Mouse (Mus musculus): ENCODE data around the gene Gm266. TPM values are rescaled to one million over a fixed set of nuclear protein-coding genes. Genes with fewer than 3 reads are reported as not detected.

The Gm266 gene
- polyA plus RNA-seq, 1 experiment from 2014 or later = 0.49 TPM

DNA sequence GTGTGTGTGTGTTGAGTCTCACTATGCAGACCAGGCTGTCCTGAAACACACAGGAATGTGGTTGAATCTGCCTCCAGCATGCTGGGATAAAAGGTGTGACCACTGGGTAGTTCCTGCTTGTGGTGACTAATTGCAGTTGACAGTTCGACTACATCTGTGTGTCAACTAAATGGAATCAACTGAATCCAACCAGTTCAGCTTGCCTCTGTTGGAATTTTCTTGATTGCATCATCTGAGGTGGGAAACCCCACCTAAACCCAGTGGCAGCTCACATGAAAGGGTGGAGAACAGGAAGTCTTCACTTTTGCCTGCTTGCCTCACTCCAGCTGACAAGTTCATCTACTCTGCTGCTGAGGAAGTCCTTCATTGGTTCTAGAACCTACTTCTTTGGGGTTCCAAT, 14.5 kb downstream of the Gm266 start:
- Histone ChIP-seq H3K27ac (ENCODE audit: low read depth) (no peak overlapping the region), H3K36me3 (replicated peaks; ENCODE audit: insufficient read depth, low read length) (no peaks in the 10 kb centered on the region), H3K9me3 (ENCODE audit: low read length) (no peaks in the 10 kb centered on the region), H3K4me2 (ENCODE audit: low read depth, low read length) (no peak overlapping the region), H3K4me3 (ENCODE audit: low read depth, low read length) (no peak overlapping the region), H3K4me1 (ENCODE audit: insufficient read depth) (no peaks in the 10 kb centered on the region), H3K27me3 (ENCODE audit: insufficient read depth, low read length) (0 out of 2 replicates have a peak, but pooled peaks cover 3% of the 10 kb centered on the region), H3K9ac (replicated peaks) (no peak overlapping the region)
- ATAC-seq = no peak
- no peak for TF ChIP-seq EP300 (IDR thresholded peaks at IDR 0.05; ENCODE audit: low read depth)
- no peak for DNase-seq
- 39% methylated on average over 1 of the region's 1 CpGs for WGBS (ENCODE audit: insufficient replicate concordance)

DNA sequence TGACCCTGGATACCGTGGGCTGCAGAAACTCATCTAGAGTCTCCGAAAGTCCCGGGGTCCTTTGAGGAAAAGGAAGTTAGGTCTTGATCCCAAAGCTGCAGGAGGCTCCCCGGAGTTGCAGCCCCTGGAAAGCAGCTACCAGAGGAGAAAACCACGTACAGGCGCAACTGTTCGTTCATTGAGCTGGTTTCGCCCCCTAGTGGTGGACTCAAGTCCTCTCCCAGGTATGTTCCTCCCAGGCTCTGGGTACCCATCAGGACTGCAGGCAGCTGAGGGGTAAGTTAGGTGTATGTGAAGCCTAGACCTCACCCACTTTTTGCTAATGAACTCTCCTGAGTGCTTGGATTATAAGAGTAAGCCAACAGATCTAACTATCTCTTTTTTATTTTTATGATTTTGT, 16.1 kb downstream of the Gm266 start:
- H3K9me3 ChIP-seq (ENCODE audit: low read length) = no peaks in the 10 kb centered on the region
- H3K9ac ChIP-seq (replicated peaks) = no peak overlapping the region
- 0 out of 2 replicates have a peak, but pooled peaks cover 3% of the 10 kb centered on the region for H3K27me3 ChIP-seq (ENCODE audit: insufficient read depth, low read length)
- H3K36me3 ChIP-seq (replicated peaks; ENCODE audit: insufficient read depth, low read length) = no peaks in the 10 kb centered on the region
- no peak overlapping the region for H3K4me3 ChIP-seq (ENCODE audit: low read depth, low read length)
- H3K4me2 ChIP-seq (ENCODE audit: low read depth, low read length) = no peak overlapping the region
- ATAC-seq (peak; percentile 65; the same call in 1 of the 2 replicates), DNase-seq (peak; percentile 78)
- no peak overlapping the region for H3K27ac ChIP-seq (ENCODE audit: low read depth)
- WGBS (ENCODE audit: insufficient replicate concordance) = 9% methylated on average over 8 of the region's 8 CpGs
- no peaks in the 10 kb centered on the region for H3K4me1 ChIP-seq (ENCODE audit: insufficient read depth)
- TF ChIP-seq EP300 (IDR thresholded peaks at IDR 0.05; ENCODE audit: low read depth) (no peak), CTCF (IDR thresholded peaks at IDR 0.05; ENCODE audit: low read depth) (peak; percentile 93)

DNA sequence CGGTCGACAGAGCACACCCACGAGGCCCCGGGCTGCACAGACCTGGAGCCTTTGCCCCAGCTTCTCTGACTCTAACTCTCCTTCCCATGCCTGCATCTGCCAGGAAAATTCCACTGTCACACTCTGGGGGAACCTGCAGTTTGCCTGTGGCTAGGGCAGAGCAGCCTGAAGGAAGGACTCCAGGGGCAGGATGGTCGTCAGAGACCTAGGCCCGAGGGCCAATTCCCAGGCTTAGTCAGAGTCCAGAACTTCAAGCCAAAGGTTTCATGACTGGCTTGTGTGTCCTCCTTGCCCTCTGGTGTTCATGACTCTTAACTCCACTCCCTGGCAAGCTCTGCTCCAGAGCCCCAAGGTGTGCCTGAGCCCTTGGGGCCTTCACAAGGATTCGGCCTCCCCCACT, 17.4 kb downstream of the Gm266 start:
- 78% methylated on average over 7 of the region's 7 CpGs for WGBS (ENCODE audit: insufficient replicate concordance)
- 0 out of 2 replicates have a peak, but pooled peaks cover 3% of the 10 kb centered on the region for H3K27me3 ChIP-seq (ENCODE audit: insufficient read depth, low read length)

DNA sequence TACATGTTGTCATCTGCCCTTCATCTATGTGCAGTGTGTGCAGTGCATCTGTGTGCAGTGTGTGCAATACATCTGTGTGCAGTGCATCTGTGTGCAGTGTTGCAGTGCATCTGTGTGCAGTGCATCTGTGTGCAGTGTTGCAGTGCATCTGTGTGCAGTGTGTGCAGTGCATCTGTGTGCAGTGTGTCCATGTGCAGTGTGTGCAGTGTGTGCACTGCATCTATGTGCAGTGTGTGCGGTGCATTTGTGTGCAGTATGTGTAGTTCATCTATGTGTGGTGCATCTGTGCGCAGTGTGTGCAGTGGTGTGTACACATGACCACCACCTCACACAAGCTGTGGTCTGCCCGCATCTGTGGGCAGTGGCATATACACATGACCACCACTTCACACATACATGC, 19.3 kb downstream of the Gm266 start:
- peaks cover 7% of the 10 kb centered on the region for H3K4me1 ChIP-seq (ENCODE audit: insufficient read depth)
- H3K27ac ChIP-seq (ENCODE audit: low read depth) = no peak overlapping the region
- no peak overlapping the region for H3K9ac ChIP-seq (replicated peaks)
- DNase-seq = no peak
- no peak overlapping the region for H3K4me2 ChIP-seq (ENCODE audit: low read depth, low read length)
- H3K36me3 ChIP-seq (replicated peaks; ENCODE audit: insufficient read depth, low read length) = no peaks in the 10 kb centered on the region
- no peaks in the 10 kb centered on the region for H3K9me3 ChIP-seq (ENCODE audit: low read length)
- H3K4me3 ChIP-seq (ENCODE audit: low read depth, low read length) = no peak overlapping the region
- 80% methylated on average over 3 of the region's 3 CpGs for WGBS (ENCODE audit: insufficient replicate concordance)
- no peak for ATAC-seq
- TF ChIP-seq EP300 (IDR thresholded peaks at IDR 0.05; ENCODE audit: low read depth) = no peak
- no peak for TF ChIP-seq CTCF (IDR thresholded peaks at IDR 0.05; ENCODE audit: low read depth)
- 0 out of 2 replicates have a peak, but pooled peaks cover 3% of the 10 kb centered on the region for H3K27me3 ChIP-seq (ENCODE audit: insufficient read depth, low read length)

More for the DNA sequence above, 17.4 kb downstream of the Gm266 start:
- no peak overlapping the region for H3K9ac ChIP-seq (replicated peaks)
- H3K4me2 ChIP-seq (ENCODE audit: low read depth, low read length) = no peak overlapping the region
- DNase-seq = no peak
- H3K36me3 ChIP-seq (replicated peaks; ENCODE audit: insufficient read depth, low read length) = no peaks in the 10 kb centered on the region
- ATAC-seq = no peak
- H3K27ac ChIP-seq (ENCODE audit: low read depth) = no peak overlapping the region
- TF ChIP-seq EP300 (IDR thresholded peaks at IDR 0.05; ENCODE audit: low read depth) (no peak), CTCF (IDR thresholded peaks at IDR 0.05; ENCODE audit: low read depth) (no peak)
- peaks cover 3% of the 10 kb centered on the region for H3K4me1 ChIP-seq (ENCODE audit: insufficient read depth)
- no peaks in the 10 kb centered on the region for H3K9me3 ChIP-seq (ENCODE audit: low read length)
- H3K4me3 ChIP-seq (ENCODE audit: low read depth, low read length) = no peak overlapping the region

DNA sequence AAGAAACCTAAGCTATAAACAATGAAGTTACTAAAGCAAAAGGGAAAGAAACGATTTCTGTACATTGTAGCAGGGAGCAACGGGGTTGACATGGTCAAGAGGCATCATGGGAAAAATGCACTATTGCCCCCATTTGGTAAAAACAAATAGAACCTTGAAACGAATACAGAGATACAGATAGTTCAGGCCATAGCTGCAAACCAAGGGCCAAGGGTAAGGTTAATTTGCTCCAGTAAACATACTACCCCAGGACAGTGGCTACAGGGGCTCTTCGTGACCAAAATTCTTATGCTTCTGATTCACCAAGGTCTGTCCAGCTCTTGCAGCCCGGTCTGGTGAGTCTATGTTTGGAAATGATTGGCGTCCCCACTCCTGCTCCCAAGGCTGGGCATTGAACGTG, 22.1 kb downstream of the Gm266 start:
- Histone ChIP-seq H3K4me2 (ENCODE audit: low read depth, low read length) (no peak overlapping the region), H3K27ac (ENCODE audit: low read depth) (peak overlapping the region; percentile 52; the same call in 1 of the 2 replicates), H3K4me3 (ENCODE audit: low read depth, low read length) (no peak overlapping the region), H3K9me3 (ENCODE audit: low read length) (no peaks in the 10 kb centered on the region), H3K4me1 (ENCODE audit: insufficient read depth) (peaks cover 7% of the 10 kb centered on the region), H3K36me3 (replicated peaks; ENCODE audit: insufficient read depth, low read length) (no peaks in the 10 kb centered on the region), H3K27me3 (ENCODE audit: insufficient read depth, low read length) (no peaks in the 10 kb centered on the region), H3K9ac (replicated peaks) (no peak overlapping the region)
- DNase-seq (no peak), ATAC-seq (peak; percentile 76)
- no peak for TF ChIP-seq EP300 (IDR thresholded peaks at IDR 0.05; ENCODE audit: low read depth)
- no peak for TF ChIP-seq CTCF (IDR thresholded peaks at IDR 0.05; ENCODE audit: low read depth)
- 56% methylated on average over 7 of the region's 7 CpGs for WGBS (ENCODE audit: insufficient replicate concordance)

DNA sequence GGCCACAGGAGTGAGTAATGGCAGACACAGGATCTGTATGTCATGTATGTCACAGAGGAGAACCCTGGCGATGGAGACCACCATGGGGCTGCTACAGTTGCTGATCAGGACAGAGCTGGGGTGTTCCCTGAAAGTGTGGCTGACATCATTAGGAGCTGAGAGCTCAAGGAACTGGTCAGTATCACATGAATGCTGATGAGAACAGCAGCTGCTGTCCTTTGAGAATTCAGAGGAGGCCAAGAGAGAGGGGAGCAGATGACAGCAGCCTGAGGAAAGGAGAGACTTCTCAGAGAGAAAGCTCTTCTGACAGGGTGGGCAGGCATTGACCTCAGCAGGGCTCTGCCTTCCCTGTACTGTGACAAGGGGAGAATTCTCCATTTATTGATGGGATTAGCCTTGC, 27.9 kb downstream of the Gm266 start:
- ATAC-seq = no peak
- 71% methylated on average over 1 of the region's 1 CpGs for WGBS (ENCODE audit: insufficient replicate concordance)
- no peak overlapping the region for H3K27ac ChIP-seq (ENCODE audit: low read depth)
- H3K4me3 ChIP-seq (ENCODE audit: low read depth, low read length) = no peak overlapping the region
- no peak for DNase-seq
- H3K36me3 ChIP-seq (replicated peaks; ENCODE audit: insufficient read depth, low read length) = peaks cover 19% of the 10 kb centered on the region
- TF ChIP-seq EP300 (IDR thresholded peaks at IDR 0.05; ENCODE audit: low read depth) (no peak), CTCF (IDR thresholded peaks at IDR 0.05; ENCODE audit: low read depth) (no peak)
- H3K27me3 ChIP-seq (ENCODE audit: insufficient read depth, low read length) = 0 out of 2 replicates have a peak, but pooled peaks cover 3% of the 10 kb centered on the region
- no peak overlapping the region for H3K4me2 ChIP-seq (ENCODE audit: low read depth, low read length)
- H3K4me1 ChIP-seq (ENCODE audit: insufficient read depth) = peaks cover under 1% of the 10 kb centered on the region; the same call in 1 of the 2 replicates
- H3K9me3 ChIP-seq (ENCODE audit: low read length) = no peaks in the 10 kb centered on the region
- no peak overlapping the region; the same call in 1 of the 2 replicates for H3K9ac ChIP-seq (replicated peaks)

All from liver, postnatal 0 days (tissue).